Mouse (Mus musculus) small intestine, adult 10 weeks (tissue): ENCODE results near the gene Cst12. TPM values are rescaled to one million over a fixed set of nuclear protein-coding genes. Genes with fewer than 3 reads are reported as not detected.

Source experiments
- polyA plus RNA-seq: library from polyadenylated mRNA; stranded (reverse); fragments of 350-450 nt; fragmentation: Illumina TruSeq; extraction: RNeasy Lipid Tissue Mini Kit (QIAGEN cat#74804); gene quantifications from one replicate; pipeline ENCODE4 v1.2.3, GENCODE M21; 2014; ENCODE audit warnings: low replicate concordance

Gene Cst12
- polyA plus RNA-seq, result not detected

GRCm38 (mm10) chr2:148789142-148789541 lies at the start of gene Cst12:
TSS of gene Cst12 (plus strand) at chr2:148789361.

GRCm38 (mm10) chr2:148750058-148750457 lies 39.1 kb upstream of the Cst12 start, which contains the start of gene Cstl1:
TSS of gene Cstl1 (plus strand) at chr2:148750358.

GRCm38 (mm10) chr2:148771397-148771796 lies 17.8 kb upstream of the Cst12 start, which contains the start of gene Cst11:
TSS of gene Cst11 (minus strand) at chr2:148771497.

GRCm38 (mm10) chr2:148781709-148782108 lies 7.5 kb upstream of the Cst12 start, which contains the start of gene 8030411F24Rik:
TSS of gene 8030411F24Rik (plus strand) at chr2:148782009.

GRCm38 (mm10) chr2:148798485-148798884 lies 9.3 kb downstream of the Cst12 start, which contains the start of gene Cst8:
TSS of gene Cst8 (plus strand) at chr2:148798785.

GRCm38 (mm10) chr2:148819909-148820308 lies 30.7 kb downstream of the Cst12 start, which contains the start of gene Cst13:
TSS of gene Cst13 (plus strand) at chr2:148820081.

GRCm38 (mm10) chr2:148834912-148835311 lies 45.8 kb downstream of the Cst12 start, which contains the start of gene Cst9:
TSS of gene Cst9 (plus strand) at chr2:148835147.

Other genes starting within 250 kb of the Cst12 start
- gene Nxt1, start 116.8 kb upstream of the Cst12 start, polyA plus RNA-seq, result 3.6 TPM
- 35.3 TPM for gene Gzf1, start 108.3 kb upstream of the Cst12 start, polyA plus RNA-seq
- gene Napb, start 56.9 kb upstream of the Cst12 start, polyA plus RNA-seq, result 2.8 TPM
- not detected for gene Cstl1, start 39.0 kb upstream of the Cst12 start, polyA plus RNA-seq
- not detected for gene Cst11, start 17.9 kb upstream of the Cst12 start, polyA plus RNA-seq
- gene 8030411F24Rik, start 7.4 kb upstream of the Cst12 start, polyA plus RNA-seq, result not detected
- gene Cst8, start 9.4 kb downstream of the Cst12 start, polyA plus RNA-seq, result not detected
- gene Cst13, start 30.7 kb downstream of the Cst12 start, polyA plus RNA-seq, result not detected
- not detected for gene Cst9, start 45.8 kb downstream of the Cst12 start, polyA plus RNA-seq
- not detected for gene 9230104L09Rik, start 75.7 kb downstream of the Cst12 start, polyA plus RNA-seq
- gene Cst3, start 86.3 kb downstream of the Cst12 start, polyA plus RNA-seq, result 4.9 TPM
- gene Gm1330, start 213.9 kb downstream of the Cst12 start, polyA plus RNA-seq, result not detected
- not detected for gene Gm10750, start 227.9 kb downstream of the Cst12 start, polyA plus RNA-seq